Mouse (Mus musculus): ENCODE results near the gene Glrx. TPM values are rescaled to one million over a fixed set of nuclear protein-coding genes. Genes with fewer than 3 reads are reported as not detected.

The Glrx gene
- polyA plus RNA-seq, 1 experiment, result 36.0 TPM

DNA sequence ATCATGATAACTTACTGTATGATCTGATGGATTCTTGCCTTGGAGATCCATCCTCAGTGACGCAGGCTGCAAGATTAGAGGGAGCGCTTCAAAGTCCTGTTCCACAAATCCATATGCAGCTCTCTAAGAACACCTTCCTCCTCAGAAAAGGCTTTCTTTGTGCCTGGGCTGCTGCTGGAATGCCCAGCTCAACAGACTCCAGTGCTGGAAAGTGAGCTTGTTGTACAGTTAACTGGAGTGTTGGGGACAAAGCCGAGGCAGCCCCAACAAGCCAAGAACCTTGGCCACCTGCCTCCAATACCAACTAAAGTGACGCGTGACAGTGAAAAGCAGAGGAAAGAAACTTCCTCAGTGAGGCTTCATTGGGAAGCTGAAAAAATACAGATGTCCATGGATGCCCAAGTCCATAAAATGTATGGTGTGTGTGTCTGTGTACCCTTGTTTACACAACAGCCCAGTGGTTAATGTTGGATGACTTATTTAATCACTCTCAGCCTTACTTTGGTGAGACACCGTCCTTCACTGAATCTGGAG, 1.2 kb downstream of the Glrx start:
- DNase-seq (ENCODE audit: low read depth), result peak; percentile 38
- TF ChIP-seq POLR2A (IDR thresholded peaks at IDR 0.05; ENCODE audit: borderline replicate concordance, extremely low read depth, insufficient read depth, insufficient read length, poor library complexity, severe bottlenecking) (no peak), CTCF (IDR thresholded peaks at IDR 0.05; ENCODE audit: borderline replicate concordance, extremely low read depth, insufficient read depth, insufficient read length) (no peak)

DNA sequence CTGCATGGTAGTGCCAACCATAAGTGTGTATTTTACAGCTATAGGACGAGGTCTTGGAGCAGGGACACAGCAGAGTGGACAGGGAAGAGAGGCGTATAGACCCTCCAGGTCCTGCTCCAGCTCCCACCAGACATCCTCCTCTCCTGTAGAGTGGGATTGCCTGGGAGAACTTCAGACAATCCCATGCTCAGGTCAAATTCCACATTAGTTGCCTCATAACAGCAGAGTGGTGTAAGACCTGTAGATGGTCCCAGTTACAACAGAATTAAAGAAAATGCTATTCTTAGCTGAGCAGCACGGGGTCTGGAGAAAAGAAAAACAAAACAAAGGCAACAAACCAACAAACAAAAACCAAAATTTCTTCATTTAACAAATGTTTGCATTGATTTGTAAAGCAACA, 2.3 kb downstream of the Glrx start:
- TF ChIP-seq CTCF (IDR thresholded peaks at IDR 0.05; ENCODE audit: borderline replicate concordance, extremely low read depth, insufficient read depth, insufficient read length), result no peak
- no peak for TF ChIP-seq POLR2A (IDR thresholded peaks at IDR 0.05; ENCODE audit: borderline replicate concordance, extremely low read depth, insufficient read depth, insufficient read length, poor library complexity, severe bottlenecking)
- DNase-seq (ENCODE audit: low read depth), result no peak

DNA sequence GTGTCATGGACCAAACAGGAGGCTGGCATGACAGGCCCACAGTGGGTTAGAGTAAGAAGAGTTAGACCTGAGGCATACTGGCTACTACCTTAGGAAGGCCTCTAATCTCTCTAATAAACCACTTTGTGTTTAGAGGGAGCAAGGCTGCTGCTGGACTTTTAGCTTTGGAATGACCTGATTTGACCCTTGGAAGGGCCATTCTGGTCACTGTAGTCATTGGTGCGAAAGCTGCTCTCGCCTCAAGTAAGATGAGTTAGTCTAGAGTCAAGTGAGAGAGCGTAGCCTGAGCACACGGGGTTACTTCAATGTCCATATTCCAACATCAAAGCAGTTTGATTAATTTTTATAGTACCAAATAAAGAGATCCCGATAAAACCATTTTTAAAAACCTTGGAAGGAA, 3.7 kb downstream of the Glrx start:
- DNase-seq (ENCODE audit: low read depth), result no peak
- no peak for TF ChIP-seq CTCF (IDR thresholded peaks at IDR 0.05; ENCODE audit: borderline replicate concordance, extremely low read depth, insufficient read depth, insufficient read length)
- TF ChIP-seq POLR2A (IDR thresholded peaks at IDR 0.05; ENCODE audit: borderline replicate concordance, extremely low read depth, insufficient read depth, insufficient read length, poor library complexity, severe bottlenecking), result no peak

DNA sequence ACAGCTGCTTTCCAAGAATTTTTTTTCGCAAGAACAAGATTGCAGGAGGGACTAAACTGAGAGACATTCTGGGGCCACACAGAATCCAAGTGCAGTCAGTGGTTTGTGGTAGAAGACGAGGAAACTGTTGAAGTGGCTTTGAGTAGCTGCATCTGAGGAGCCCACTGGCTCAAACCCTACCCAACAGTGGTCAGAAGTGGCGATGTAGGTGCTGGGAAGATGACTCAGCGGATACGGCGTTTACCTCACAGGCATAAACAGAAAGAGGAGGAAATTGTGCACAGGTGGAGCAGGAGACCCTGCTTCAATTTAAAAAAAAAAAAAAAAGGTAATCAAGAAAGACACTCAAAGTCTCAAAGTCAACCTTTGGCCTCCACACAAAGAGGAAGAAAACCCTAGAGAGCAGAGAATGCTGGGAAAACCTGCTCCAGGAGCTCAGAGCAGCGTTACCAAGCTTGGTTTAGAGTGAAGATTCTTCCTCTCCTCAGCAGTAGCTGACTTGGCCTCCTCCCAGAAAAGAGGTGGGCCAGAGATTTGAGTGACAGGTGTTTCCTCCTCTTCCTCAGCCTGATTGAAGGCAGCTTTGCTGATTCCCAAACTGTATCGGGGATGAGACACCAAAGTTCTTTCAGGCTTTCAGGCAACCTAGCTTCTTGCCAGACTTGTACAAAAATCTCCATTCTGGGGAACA, 4.5 kb downstream of the Glrx start:
- DNase-seq (ENCODE audit: low read depth), result no peak

DNA sequence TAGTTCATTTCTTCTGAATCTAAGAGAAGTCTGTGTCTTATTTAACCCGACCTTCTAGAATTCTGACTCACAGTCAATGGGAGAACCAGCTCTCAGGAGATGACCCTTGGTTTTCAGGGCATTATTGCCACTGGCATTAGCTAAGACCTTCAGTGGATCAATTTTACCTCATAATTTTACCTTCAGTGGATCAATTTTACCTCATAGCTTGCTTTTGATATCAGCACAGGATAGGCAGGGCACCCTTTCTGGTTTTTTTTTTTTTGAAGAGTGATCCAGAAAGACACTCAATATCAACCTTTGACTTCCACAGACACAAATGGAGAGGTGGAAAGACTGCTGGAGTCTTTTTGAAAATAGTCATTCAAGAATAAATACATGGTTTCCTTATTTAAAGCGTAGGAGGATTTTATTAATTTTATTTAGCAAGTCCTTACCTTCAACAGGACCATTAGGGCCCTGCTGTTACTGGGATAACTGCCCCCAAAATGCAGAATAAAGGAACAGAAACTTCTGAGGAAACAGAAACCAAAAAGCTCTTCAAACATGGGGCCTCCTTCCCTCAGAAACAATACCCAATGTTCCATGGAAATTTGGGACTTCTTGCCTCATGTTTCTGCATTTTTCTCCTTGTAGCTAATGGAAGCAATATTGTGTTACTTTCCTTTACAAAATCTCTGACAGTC, 5.3 kb downstream of the Glrx start:
- no peak for DNase-seq (ENCODE audit: low read depth)
- TF ChIP-seq POLR2A (IDR thresholded peaks at IDR 0.05; ENCODE audit: borderline replicate concordance, extremely low read depth, insufficient read depth, insufficient read length, poor library complexity, severe bottlenecking) (no peak), CTCF (IDR thresholded peaks at IDR 0.05; ENCODE audit: borderline replicate concordance, extremely low read depth, insufficient read depth, insufficient read length) (no peak)

More for the DNA sequence above, 4.5 kb downstream of the Glrx start:
- TF ChIP-seq CTCF (IDR thresholded peaks at IDR 0.05; ENCODE audit: borderline replicate concordance, extremely low read depth, insufficient read depth, insufficient read length), result no peak
- TF ChIP-seq POLR2A (IDR thresholded peaks at IDR 0.05; ENCODE audit: borderline replicate concordance, extremely low read depth, insufficient read depth, insufficient read length, poor library complexity, severe bottlenecking), result no peak

DNA sequence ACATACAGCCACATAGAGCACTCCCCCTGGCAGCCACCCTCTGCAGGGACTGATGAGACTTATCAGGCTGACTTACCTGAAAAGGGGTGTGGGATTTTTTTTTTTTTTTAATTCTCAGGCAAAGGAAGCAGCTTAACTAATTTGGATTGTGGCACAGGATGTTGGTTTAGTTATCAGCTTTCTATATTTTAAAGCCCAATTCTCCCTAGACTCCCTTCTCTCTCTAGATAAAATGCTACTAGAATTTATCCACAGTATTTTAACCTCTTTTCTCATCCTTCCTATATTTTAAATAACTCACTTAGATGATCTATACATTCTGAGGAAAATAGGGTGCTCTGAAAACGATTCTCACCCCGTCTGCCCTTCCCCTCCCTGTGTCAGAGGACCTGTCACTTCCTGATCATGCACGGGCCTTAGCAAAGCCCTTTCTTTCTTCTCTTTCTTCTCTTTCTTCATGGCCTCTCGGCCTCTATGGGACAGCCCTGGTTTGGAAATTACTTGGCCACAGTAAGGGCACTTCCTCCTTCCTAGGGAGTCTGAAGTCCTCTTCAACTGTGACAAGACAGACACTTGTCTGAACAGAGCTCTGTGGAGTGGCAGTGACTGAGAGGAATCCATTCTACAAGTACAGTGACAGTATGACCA, 6.0 kb downstream of the Glrx start:
- no peak for TF ChIP-seq POLR2A (IDR thresholded peaks at IDR 0.05; ENCODE audit: borderline replicate concordance, extremely low read depth, insufficient read depth, insufficient read length, poor library complexity, severe bottlenecking)
- TF ChIP-seq CTCF (IDR thresholded peaks at IDR 0.05; ENCODE audit: borderline replicate concordance, extremely low read depth, insufficient read depth, insufficient read length), result no peak
- DNase-seq (ENCODE audit: low read depth), result no peak

DNA sequence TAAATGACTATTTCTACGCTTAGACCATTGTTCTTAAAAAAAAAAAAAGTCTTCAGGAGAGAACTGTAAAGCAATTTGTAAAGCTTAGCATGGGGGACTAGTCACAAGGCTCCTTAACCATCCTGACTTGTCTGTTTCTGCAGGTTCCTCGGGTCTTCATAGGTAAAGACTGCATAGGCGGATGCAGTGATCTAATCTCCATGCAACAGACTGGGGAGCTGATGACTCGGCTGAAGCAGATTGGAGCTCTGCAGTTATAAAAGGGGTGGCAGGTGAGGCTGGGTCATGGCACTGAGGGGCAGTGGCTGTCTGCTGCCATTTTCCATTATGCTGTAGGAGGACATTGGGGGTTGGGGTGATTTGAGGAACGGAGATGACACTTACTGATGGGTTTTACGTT, 7.4 kb downstream of the Glrx start:
- DNase-seq (ENCODE audit: low read depth), result no peak
- no peak for TF ChIP-seq POLR2A (IDR thresholded peaks at IDR 0.05; ENCODE audit: borderline replicate concordance, extremely low read depth, insufficient read depth, insufficient read length, poor library complexity, severe bottlenecking)
- no peak for TF ChIP-seq CTCF (IDR thresholded peaks at IDR 0.05; ENCODE audit: borderline replicate concordance, extremely low read depth, insufficient read depth, insufficient read length)

DNA sequence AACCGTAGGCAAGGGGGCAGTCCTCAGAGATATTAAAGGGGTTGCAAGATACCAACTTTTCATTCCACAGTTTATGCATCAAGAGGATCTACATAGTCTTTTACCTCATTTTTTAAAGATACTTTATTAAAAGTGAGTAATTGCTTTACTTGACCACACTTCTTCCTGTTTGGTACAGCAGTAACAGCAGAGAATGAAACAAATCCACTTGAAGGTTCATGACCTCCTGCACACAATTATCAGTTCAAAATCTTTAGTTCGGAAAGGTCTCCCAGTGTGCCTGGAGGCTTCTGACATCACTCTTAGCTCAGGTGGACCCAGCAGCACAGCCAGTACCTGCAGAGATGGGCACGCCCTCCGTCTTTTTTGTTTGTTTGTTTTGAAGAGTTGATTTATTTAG, 12.4 kb downstream of the Glrx start:
- DNase-seq (ENCODE audit: low read depth), result no peak
- TF ChIP-seq POLR2A (IDR thresholded peaks at IDR 0.05; ENCODE audit: borderline replicate concordance, extremely low read depth, insufficient read depth, insufficient read length, poor library complexity, severe bottlenecking) (no peak), CTCF (IDR thresholded peaks at IDR 0.05; ENCODE audit: borderline replicate concordance, extremely low read depth, insufficient read depth, insufficient read length) (no peak)

DNA sequence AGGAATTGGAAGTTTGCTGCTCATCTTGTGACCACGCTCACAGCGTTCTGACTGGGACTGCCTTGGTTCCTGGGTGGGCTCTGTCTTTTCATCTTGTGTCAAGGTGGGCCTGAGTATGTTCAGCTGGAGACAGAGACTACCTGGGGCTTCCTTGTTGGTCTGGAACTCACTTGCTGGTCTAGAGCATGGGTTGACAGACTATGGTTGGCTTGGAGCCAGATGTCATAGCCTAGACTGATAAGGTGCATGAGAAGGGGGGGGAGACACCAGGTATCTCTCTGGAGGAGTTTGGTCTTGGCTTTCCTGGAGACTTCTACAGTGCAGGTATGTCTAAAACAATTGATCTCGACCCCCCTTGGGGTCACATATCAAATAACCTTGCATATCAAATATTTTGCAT, 13.4 kb downstream of the Glrx start:
- TF ChIP-seq CTCF (IDR thresholded peaks at IDR 0.05; ENCODE audit: borderline replicate concordance, extremely low read depth, insufficient read depth, insufficient read length), result no peak
- no peak for TF ChIP-seq POLR2A (IDR thresholded peaks at IDR 0.05; ENCODE audit: borderline replicate concordance, extremely low read depth, insufficient read depth, insufficient read length, poor library complexity, severe bottlenecking)
- no peak for DNase-seq (ENCODE audit: low read depth)

DNA sequence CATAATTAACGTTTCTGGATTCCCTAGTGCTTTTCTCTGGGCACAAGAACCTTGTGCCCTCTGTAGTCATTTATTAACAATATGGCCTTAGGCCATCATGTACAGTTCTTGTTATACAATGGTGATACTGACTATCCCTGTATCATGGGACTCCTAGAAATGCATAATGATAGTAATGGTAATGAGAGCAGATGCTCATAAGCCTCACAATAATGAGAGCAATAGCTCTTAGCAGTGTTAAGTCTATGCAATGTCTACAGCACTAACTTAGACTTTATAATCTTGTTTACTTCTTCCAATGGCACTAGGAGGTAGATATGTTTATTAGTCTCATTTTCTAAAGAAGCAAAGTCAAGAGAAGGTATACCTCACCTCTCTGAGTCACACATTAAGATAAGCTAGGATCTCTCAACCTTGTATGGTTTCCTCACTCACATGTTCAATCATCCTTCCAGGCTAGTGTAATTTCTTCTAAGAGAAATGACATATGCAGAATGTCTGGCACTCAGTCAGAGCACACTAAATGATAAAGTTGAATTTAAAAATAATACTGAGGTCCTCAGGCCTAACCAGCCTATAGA, 19.7 kb downstream of the Glrx start:
- no peak for TF ChIP-seq POLR2A (IDR thresholded peaks at IDR 0.05; ENCODE audit: borderline replicate concordance, extremely low read depth, insufficient read depth, insufficient read length, poor library complexity, severe bottlenecking)
- TF ChIP-seq CTCF (IDR thresholded peaks at IDR 0.05; ENCODE audit: borderline replicate concordance, extremely low read depth, insufficient read depth, insufficient read length), result no peak
- no peak for DNase-seq (ENCODE audit: low read depth)

Measured in brain, embryonic 14.5 days (tissue).